In genomic region chr11:117330951-117331254, GRCm38 (mm10) we compare ENCODE assay signal across 8 mouse cellular contexts.
DNase-seq lines count a peak whose midpoint lies in the region; ATAC-seq and TF ChIP-seq lines count a peak whose summit lies in the region.

No protein-coding gene starts in this region.

- no peak overlapping the region for H3K9ac ChIP-seq in embryonic facial prominence, embryonic 15.5 days
- no peak overlapping the region for H3K9ac ChIP-seq in limb, embryonic 11.5 days (ENCODE audit: low read length)
- peak overlapping the region; percentile 86 for H3K9ac ChIP-seq in neural tube, embryonic 13.5 days

- H3K36me3 ChIP-seq in embryonic facial prominence, embryonic 15.5 days: no peaks in the 10 kb centered on the region
- no peaks in the 10 kb centered on the region for H3K36me3 ChIP-seq in limb, embryonic 11.5 days (ENCODE audit: control insufficient read depth, insufficient read depth, low read length)
- H3K36me3 ChIP-seq in neural tube, embryonic 13.5 days: no peaks in the 10 kb centered on the region

- H3K27me3 ChIP-seq in embryonic facial prominence, embryonic 15.5 days: no peaks in the 10 kb centered on the region
- no peaks in the 10 kb centered on the region for H3K27me3 ChIP-seq in limb, embryonic 11.5 days (ENCODE audit: control insufficient read depth, insufficient read depth, low read length)
- H3K27me3 ChIP-seq in neural tube, embryonic 13.5 days: no peaks in the 10 kb centered on the region

- H3K27ac ChIP-seq in layer of hippocampus, adult 2 months: peak overlapping the region; percentile 86
- peak overlapping the region; percentile 86 for H3K27ac ChIP-seq in embryonic facial prominence, embryonic 15.5 days (replicated peaks)
- H3K27ac ChIP-seq in limb, embryonic 11.5 days (replicated peaks; ENCODE audit: low read depth, low read length): peak overlapping the region; percentile 94; the same call in 1 of the 2 replicates
- H3K27ac ChIP-seq in neural tube, embryonic 13.5 days (replicated peaks): peak overlapping the region; percentile 99

- H3K4me1 ChIP-seq in embryonic facial prominence, embryonic 15.5 days: peaks cover 85% of the 10 kb centered on the region
- peaks cover 58% of the 10 kb centered on the region for H3K4me1 ChIP-seq in limb, embryonic 11.5 days (ENCODE audit: control insufficient read depth, insufficient read depth, low read length)
- H3K4me1 ChIP-seq in neural tube, embryonic 13.5 days (replicated peaks): peaks cover 74% of the 10 kb centered on the region

- WGBS in embryonic facial prominence, embryonic 15.5 days: 30% methylated on average over 7 of the region's 7 CpGs
- 31% methylated on average over 7 of the region's 7 CpGs for WGBS in limb, embryonic 11.5 days
- WGBS in neural tube, embryonic 13.5 days: 38% methylated on average over 7 of the region's 7 CpGs

- intact Hi-C loops in left cerebral cortex, postnatal 14 days (cut with DNase I): no loop called here

- H3K9me3 ChIP-seq in embryonic facial prominence, embryonic 15.5 days (replicated peaks): no peaks in the 10 kb centered on the region
- H3K9me3 ChIP-seq in limb, embryonic 11.5 days (ENCODE audit: control insufficient read depth, low read length): no peaks in the 10 kb centered on the region
- H3K9me3 ChIP-seq in neural tube, embryonic 13.5 days: no peaks in the 10 kb centered on the region

- TF ChIP-seq CTCF in layer of hippocampus, adult 2 months (conservative IDR thresholded peaks at IDR 0.05): no peak

- ATAC-seq in embryonic facial prominence, embryonic 15.5 days (ENCODE audit: insufficient number of reproducible peaks, low FRiP score, low TSS enrichment, low read depth): no peak
- no peak for ATAC-seq in limb, embryonic 11.5 days (ENCODE audit: insufficient number of reproducible peaks, low FRiP score, low TSS enrichment, low read depth)
- no peak for ATAC-seq in neural tube, embryonic 13.5 days (ENCODE audit: low read depth)
- ATAC-seq in inflammation-experienced regulatory T-cells, adult 6 months: no peak

- no peak for DNase-seq in layer of hippocampus, adult 2 months (ENCODE audit: low spot score in 2 of 2)
- DNase-seq in layer of hippocampus, postnatal 10 days (ENCODE audit: low spot score in 2 of 2): no peak
- DNase-seq in limb, embryonic 11.5 days (ENCODE audit: low spot score): no peak
- no peak for DNase-seq in testis, postnatal 10 days (ENCODE audit: low spot score)
- no peak for DNase-seq in left cerebral cortex, postnatal 14 days (ENCODE audit: low spot score in 2 of 2)

- peak overlapping the region; percentile 75; the same call in 1 of the 2 replicates for H3K4me2 ChIP-seq in embryonic facial prominence, embryonic 15.5 days (replicated peaks)
- H3K4me2 ChIP-seq in limb, embryonic 11.5 days (ENCODE audit: low read depth, severe bottlenecking): peak overlapping the region; percentile 70; the same call in 1 of the 2 replicates
- H3K4me2 ChIP-seq in neural tube, embryonic 13.5 days: peak overlapping the region; percentile 88

- peak overlapping the region; percentile 77; the same call in 1 of the 2 replicates for H3K4me3 ChIP-seq in layer of hippocampus, adult 2 months
- H3K4me3 ChIP-seq in embryonic facial prominence, embryonic 15.5 days (replicated peaks): no peak overlapping the region
- H3K4me3 ChIP-seq in limb, embryonic 11.5 days (ENCODE audit: low read depth, low read length): no peak overlapping the region
- H3K4me3 ChIP-seq in neural tube, embryonic 13.5 days: peak overlapping the region; percentile 62

Comparison
In these comparisons a context has a peak if more than half of its experiments do, and no peak if none do; other contexts are left out.
1. H3K4me3 ChIP-seq: peak in layer of hippocampus, adult 2 months (single experiment) and neural tube, embryonic 13.5 days (single experiment); none in embryonic facial prominence, embryonic 15.5 days (single experiment) and limb, embryonic 11.5 days (single experiment).
2. Peak in every context shown above with its lines, with median percentiles within 50 percentile points of each other: H3K27ac ChIP-seq and H3K4me2 ChIP-seq.